Mouse (Mus musculus) kidney, embryonic 14.5 days (tissue): ENCODE results near the gene Gm10638. TPM values are rescaled to one million over a fixed set of nuclear protein-coding genes. Genes with fewer than 3 reads are reported as not detected.
A peak's percentile ranks its signal among the peaks of the same experiment; 100 is the strongest.

ENCODE experiments used
- ATAC-seq: fragments of 200-750 bp; cut with Nextera tagmentation; 2 replicates; pipeline ENCODE4 v1.8.0; 2017; ENCODE audit warnings: moderate number of reproducible peaks, mild to moderate bottlenecking, moderate TSS enrichment, moderate library complexity; ENCODE audit not compliant: low FRiP score, low TSS enrichment
- H3K27ac ChIP-seq: fragments of 300-500 bp; sonication (generic); 2 replicates; pipeline ENCODE4 v1.5.1; 2014; ENCODE audit warnings: low read depth, mild to moderate bottlenecking, low read length, moderate library complexity, mixed read lengths
- H3K27me3 ChIP-seq: fragments of 300-500 bp; sonication (generic); 2 replicates; pipeline ENCODE4 v1.6.1; 2014; ENCODE audit warnings: mild to moderate bottlenecking, low read length; ENCODE audit not compliant: control insufficient read depth, insufficient read depth
- H3K36me3 ChIP-seq: fragments of 300-500 bp; sonication (generic); 2 replicates; pipeline ENCODE4 v1.6.1; 2014; ENCODE audit warnings: low read length, mixed read lengths; ENCODE audit not compliant: control insufficient read depth, insufficient read depth
- H3K4me1 ChIP-seq: fragments of 300-500 bp; sonication (generic); 2 replicates; pipeline ENCODE4 v1.6.1; 2014; ENCODE audit warnings: low read length, mixed read lengths; ENCODE audit not compliant: control insufficient read depth, insufficient read depth
- H3K4me2 ChIP-seq: fragments of 300-500 bp; sonication (generic); replicated peaks from 2 replicates; pipeline ENCODE4 v1.6.1; 2014; ENCODE audit warnings: low read depth, mild to moderate bottlenecking, low read length
- H3K4me3 ChIP-seq: fragments of 300-500 bp; sonication (generic); 2 replicates; pipeline ENCODE4 v1.5.1; 2014; ENCODE audit warnings: mild to moderate bottlenecking, low read length
- H3K9ac ChIP-seq: fragments of 300-500 bp; sonication (generic); 2 replicates; pipeline ENCODE4 v1.6.1; 2014; ENCODE audit warnings: low read depth, mild to moderate bottlenecking, low read length, moderate library complexity
- H3K9me3 ChIP-seq: fragments of 300-500 bp; sonication (generic); 2 replicates; pipeline ENCODE4 v1.6.1; 2016; ENCODE audit warnings: low read length; ENCODE audit not compliant: control insufficient read depth
- WGBS: fragments of 180-500 bp; shearing (Covaris S2); extraction: QIAGEN DNeasy Blood & Tissue Kit; methylation state at CpG from one replicate; pipeline ENCODE4 v1.1.7; 2014; 5-methylcytosine and 5-hydroxymethylcytosine counted together
- polyA plus RNA-seq: library from polyadenylated mRNA; unstranded; fragments of >200 nt; fragmentation: Nextera tagmentation; extraction: Ambion mirVana; gene quantifications from 2 replicates; pipeline ENCODE4 v1.2.1, GENCODE M21; 2014

Gm10638 gene
- polyA plus RNA-seq, 1 experiment from 2014 or later = 6.7 TPM

DNA sequence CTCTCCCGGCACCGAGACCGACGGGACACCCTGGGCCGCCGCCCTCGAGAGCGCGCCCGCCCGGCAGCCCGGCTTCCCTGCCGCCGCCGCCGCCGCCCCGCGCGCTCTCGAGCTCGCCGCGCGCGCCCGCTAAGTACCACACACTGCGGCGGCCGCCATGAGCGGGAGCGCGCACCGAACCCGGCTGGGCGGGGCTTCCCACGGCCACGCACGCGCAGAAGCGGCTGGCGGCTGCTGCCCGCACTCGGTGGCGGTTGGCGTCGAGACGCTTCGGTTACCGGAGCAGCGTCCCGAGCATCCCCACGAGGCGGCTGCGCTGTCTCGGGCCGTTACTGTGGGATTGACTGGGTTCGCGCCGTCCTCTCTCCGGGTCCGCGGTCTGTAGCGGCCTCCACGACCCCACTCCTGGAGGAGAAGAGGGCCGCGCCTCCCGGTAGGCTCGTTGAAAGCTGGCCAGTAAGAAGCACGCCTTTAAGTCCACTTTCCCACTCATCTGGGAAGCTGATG is 489 bp downstream of the Gm10638 start:
- H3K9ac ChIP-seq = peak overlapping the region; percentile 99
- ATAC-seq = peak; percentile 85
- H3K4me1 ChIP-seq = peaks cover 23% of the 10 kb centered on the region; the same call in 1 of the 2 replicates
- H3K4me2 ChIP-seq = peak overlapping the region; percentile 60
- peak overlapping the region; percentile 81 for H3K4me3 ChIP-seq
- H3K27me3 ChIP-seq = no peaks in the 10 kb centered on the region
- H3K27ac ChIP-seq = peak overlapping the region; percentile 97
- 0% methylated on average over 48 of the region's 70 CpGs for WGBS
- no peaks in the 10 kb centered on the region for H3K36me3 ChIP-seq
- no peaks in the 10 kb centered on the region for H3K9me3 ChIP-seq

DNA sequence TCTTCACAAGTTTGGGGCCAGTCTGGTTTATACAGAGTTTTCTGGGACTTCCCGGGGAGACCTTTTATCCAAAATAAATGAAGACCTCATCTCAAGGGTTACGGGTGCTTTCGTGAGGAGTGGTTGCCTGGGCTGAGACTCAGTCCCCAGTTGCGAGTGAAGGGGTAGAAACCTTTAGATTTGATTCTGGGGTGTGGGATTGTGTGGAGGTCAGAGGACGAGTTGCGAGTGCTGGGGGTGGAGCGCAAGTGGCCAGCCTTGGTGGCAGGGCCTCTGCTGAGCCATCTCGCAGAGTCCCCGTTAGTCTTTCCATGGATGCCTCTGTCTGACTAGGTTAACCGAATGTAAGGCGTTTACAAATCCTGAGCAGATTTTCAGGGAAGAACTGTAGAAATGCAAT is 1.0 kb downstream of the Gm10638 start:
- H3K9me3 ChIP-seq = no peaks in the 10 kb centered on the region
- peak overlapping the region; percentile 60 for H3K4me2 ChIP-seq

DNA sequence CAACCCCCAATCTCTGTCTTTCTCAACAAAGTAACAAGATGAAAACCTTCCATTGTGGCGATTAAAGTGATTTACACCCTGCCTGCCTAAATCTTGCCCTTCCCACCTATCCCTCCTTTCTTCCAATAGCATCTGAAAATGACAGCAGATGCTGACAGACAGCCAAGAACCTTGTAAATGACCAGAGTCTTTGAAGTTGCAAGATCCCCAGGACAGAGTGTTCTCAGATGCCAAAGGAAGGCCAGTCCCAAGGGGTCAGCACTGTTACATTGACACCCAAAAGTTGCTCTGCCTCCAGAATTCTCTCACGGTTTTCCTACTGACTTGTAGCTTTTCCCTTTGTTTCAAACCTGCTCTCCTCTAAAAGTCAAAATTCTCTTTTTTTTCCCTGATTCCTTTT is 4.3 kb downstream of the Gm10638 start:
- no peaks in the 10 kb centered on the region for H3K27me3 ChIP-seq
- no peak overlapping the region for H3K9ac ChIP-seq
- H3K4me1 ChIP-seq = peaks cover 5% of the 10 kb centered on the region; the same call in 1 of the 2 replicates
- ATAC-seq = no peak
- WGBS = 22% methylated on average over 2 of the region's 2 CpGs
- no peaks in the 10 kb centered on the region for H3K9me3 ChIP-seq
- no peak overlapping the region for H3K4me2 ChIP-seq
- H3K36me3 ChIP-seq = no peaks in the 10 kb centered on the region
- no peak overlapping the region for H3K4me3 ChIP-seq
- H3K27ac ChIP-seq = no peak overlapping the region

More for the DNA sequence above, 1.0 kb downstream of the Gm10638 start:
- H3K4me3 ChIP-seq = peak overlapping the region; percentile 81
- H3K36me3 ChIP-seq = no peaks in the 10 kb centered on the region
- no peaks in the 10 kb centered on the region for H3K27me3 ChIP-seq
- H3K4me1 ChIP-seq = peaks cover 23% of the 10 kb centered on the region; the same call in 1 of the 2 replicates
- peak overlapping the region; percentile 97 for H3K27ac ChIP-seq
- H3K9ac ChIP-seq = peak overlapping the region; percentile 99
- peak; percentile 5; the same call in 1 of the 2 replicates for ATAC-seq
- 4% methylated on average over 11 of the region's 11 CpGs for WGBS

DNA sequence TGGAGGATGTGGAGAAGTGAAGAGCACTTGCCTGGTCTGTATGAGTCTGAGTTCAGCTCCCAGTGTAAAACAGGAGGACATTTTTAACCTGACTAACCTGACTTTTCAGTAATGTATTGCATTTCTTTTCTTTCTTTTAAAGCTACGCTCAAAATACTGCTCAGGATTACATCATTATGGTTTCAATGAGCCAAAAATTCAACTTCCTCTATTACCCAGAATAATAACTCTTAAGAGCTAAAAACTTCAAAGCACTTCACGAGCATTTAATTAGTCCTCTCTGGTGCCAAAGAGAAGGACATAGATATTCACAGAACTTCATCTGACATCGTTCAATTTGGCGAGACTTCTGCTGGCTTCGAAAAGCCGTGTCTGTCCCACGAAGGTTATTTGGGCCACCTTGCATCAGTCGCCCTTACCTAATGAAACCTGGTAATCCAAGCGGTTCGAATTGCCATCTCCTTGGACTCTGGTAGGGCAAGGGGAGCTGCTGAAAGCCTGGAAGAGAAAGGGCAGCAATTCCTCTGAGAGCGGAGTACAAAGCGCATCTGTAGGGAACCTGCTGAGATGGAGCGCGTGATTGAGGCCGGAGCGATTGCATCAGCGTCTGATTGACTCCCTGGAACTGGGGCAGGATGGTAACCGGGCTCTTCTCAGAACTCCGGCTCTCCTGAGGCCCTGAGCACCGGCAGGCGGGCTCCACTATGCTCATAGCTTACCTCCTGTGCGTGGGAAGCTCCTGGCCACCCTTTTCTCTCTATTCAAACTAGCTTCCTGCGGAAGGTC is 11.6 kb downstream of the Gm10638 start:
- H3K4me2 ChIP-seq = 0 out of 2 replicates have a peak overlapping the region, but pooled peaks have one; percentile 15
- H3K4me1 ChIP-seq = no peaks in the 10 kb centered on the region
- H3K9me3 ChIP-seq = no peaks in the 10 kb centered on the region
- no peaks in the 10 kb centered on the region for H3K27me3 ChIP-seq
- H3K4me3 ChIP-seq = no peak overlapping the region
- H3K36me3 ChIP-seq = no peaks in the 10 kb centered on the region
- WGBS = 24% methylated on average over 23 of the region's 23 CpGs
- no peak overlapping the region for H3K9ac ChIP-seq
- H3K27ac ChIP-seq = no peak overlapping the region
- no peak for ATAC-seq

DNA sequence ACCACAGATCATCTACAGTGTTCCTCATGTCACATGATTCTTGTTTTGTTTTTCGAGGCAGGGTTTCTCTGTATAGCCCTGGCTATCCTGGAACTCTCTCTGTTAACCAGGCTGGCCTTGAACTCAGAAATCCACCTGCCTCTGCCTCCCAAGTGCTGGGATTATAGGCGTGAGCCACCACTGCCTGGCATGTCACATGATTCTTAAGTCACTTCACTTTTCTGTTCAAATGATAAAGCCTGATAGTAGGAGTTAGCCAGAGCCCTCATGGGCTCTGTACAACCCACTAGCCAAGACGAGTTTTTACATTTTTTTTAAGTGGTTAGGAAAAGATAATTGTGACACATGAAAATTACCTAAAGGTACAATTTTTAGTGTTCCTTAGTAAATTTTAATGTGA is 13.2 kb downstream of the Gm10638 start:
- Histone ChIP-seq H3K27me3 (no peaks in the 10 kb centered on the region), H3K36me3 (no peaks in the 10 kb centered on the region), H3K9ac (no peak overlapping the region), H3K27ac (no peak overlapping the region), H3K9me3 (no peaks in the 10 kb centered on the region), H3K4me2 (no peak overlapping the region), H3K4me1 (no peaks in the 10 kb centered on the region), H3K4me3 (no peak overlapping the region)
- ATAC-seq = no peak
- 87% methylated on average over 3 of the region's 3 CpGs for whole genome bisulfite sequencing

DNA sequence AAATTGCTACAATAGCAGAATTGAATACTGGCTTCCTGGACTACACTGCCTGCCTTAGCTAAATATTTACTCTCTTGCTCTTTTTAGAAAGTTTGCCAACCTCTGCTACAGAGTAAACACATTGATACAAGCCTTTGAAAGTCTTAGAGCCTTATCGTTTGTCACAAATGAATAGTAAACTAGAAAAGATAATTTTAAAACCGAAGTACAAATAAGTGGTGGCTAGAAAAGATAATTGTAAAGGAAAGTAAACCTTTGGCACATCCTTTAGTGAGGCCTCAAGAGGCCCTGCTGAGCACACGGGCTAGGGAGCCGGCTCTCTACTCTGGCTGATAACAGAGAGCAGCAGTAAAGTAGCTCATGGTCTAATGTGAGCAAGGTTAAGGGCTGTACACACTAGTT is 13.6 kb downstream of the Gm10638 start:
- no peaks in the 10 kb centered on the region for H3K27me3 ChIP-seq
- 62% methylated on average over 4 of the region's 4 CpGs for WGBS
- no peak overlapping the region for H3K4me3 ChIP-seq
- H3K9me3 ChIP-seq = no peaks in the 10 kb centered on the region
- H3K36me3 ChIP-seq = no peaks in the 10 kb centered on the region
- no peak overlapping the region for H3K9ac ChIP-seq
- ATAC-seq = no peak
- no peak overlapping the region for H3K4me2 ChIP-seq
- no peaks in the 10 kb centered on the region for H3K4me1 ChIP-seq
- H3K27ac ChIP-seq = no peak overlapping the region

DNA sequence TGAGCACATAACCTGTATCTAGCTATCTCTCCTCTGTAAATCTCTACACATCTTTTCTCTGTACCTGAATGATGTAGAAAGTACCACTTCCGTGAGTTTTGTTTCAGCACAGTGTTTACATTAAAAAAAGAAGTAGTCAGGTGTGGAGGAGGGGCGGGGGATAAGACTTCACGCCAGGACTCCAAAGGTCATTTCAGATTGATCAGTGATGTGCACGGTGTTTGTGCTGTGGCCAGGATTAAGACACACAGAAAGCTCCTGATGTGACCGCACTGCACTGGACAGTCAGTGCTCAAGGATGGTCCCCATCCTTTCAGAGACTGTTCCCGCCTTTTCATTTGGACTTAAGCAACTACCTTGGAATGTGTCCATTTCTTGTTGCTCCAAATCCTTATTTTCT is 15.2 kb downstream of the Gm10638 start:
- 77% methylated on average over 6 of the region's 6 CpGs for WGBS
- Histone ChIP-seq H3K9me3 (no peaks in the 10 kb centered on the region), H3K27me3 (no peaks in the 10 kb centered on the region), H3K9ac (no peak overlapping the region), H3K27ac (no peak overlapping the region), H3K4me1 (no peaks in the 10 kb centered on the region), H3K4me3 (no peak overlapping the region), H3K4me2 (no peak overlapping the region), H3K36me3 (no peaks in the 10 kb centered on the region)
- ATAC-seq = no peak

DNA sequence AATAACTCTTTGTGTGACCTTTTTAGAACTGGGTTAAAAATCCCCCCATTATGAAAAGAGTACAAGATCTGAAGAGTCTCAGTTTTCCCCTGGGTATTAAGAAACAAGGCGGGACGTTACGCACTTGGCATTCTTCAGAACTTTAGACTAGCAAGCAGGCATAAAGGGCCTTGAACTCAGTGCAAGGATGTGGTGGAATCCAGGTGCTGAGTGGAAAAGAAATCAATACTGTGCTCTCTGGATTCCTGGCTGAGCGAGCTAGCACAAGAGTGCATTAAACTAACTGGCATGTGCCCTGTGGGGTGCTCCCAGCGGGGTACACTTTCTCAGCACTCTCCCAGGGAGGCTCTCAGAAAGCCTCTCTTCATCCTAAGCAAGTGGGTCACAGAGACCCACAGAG is 17.3 kb downstream of the Gm10638 start:
- no peaks in the 10 kb centered on the region for H3K9me3 ChIP-seq
- H3K4me3 ChIP-seq = no peak overlapping the region
- no peak overlapping the region for H3K4me2 ChIP-seq
- H3K27me3 ChIP-seq = no peaks in the 10 kb centered on the region
- H3K9ac ChIP-seq = no peak overlapping the region
- no peaks in the 10 kb centered on the region for H3K4me1 ChIP-seq
- no peaks in the 10 kb centered on the region for H3K36me3 ChIP-seq
- 72% methylated on average over 5 of the region's 5 CpGs for WGBS
- no peak overlapping the region for H3K27ac ChIP-seq
- no peak for ATAC-seq

DNA sequence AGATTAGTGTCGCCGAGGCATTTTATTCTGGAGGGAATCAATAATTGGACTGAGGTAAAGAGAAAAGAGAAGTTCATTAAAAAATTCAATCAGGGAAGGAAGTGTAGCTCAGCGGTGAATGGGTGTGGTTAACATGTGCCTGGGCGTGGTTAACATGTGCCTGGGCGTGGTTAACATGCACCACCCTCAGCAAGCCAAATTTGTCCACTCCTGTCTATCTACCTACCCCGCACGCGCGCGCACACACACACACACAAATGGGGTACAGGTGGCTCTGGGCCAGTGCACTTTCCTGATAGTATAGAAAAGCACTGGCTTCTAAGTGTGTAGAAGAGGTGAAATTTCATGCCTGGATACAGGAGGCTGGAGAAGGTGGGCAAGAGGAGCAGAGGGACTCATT is 19.7 kb downstream of the Gm10638 start:
- H3K4me1 ChIP-seq = no peaks in the 10 kb centered on the region
- 89% methylated on average over 10 of the region's 10 CpGs for WGBS
- no peaks in the 10 kb centered on the region for H3K36me3 ChIP-seq
- H3K27me3 ChIP-seq = no peaks in the 10 kb centered on the region
- H3K4me2 ChIP-seq = no peak overlapping the region
- no peaks in the 10 kb centered on the region for H3K9me3 ChIP-seq
- no peak overlapping the region for H3K4me3 ChIP-seq
- no peak overlapping the region for H3K27ac ChIP-seq
- H3K9ac ChIP-seq = no peak overlapping the region
- no peak for ATAC-seq
